Mouse (Mus musculus): ENCODE results near the gene Klhl33. TPM values are rescaled to one million over a fixed set of nuclear protein-coding genes. Genes with fewer than 3 reads are reported as not detected.

The Klhl33 gene
- polyA plus RNA-seq, 1 experiment from 2014 or later = 0.17 TPM

DNA sequence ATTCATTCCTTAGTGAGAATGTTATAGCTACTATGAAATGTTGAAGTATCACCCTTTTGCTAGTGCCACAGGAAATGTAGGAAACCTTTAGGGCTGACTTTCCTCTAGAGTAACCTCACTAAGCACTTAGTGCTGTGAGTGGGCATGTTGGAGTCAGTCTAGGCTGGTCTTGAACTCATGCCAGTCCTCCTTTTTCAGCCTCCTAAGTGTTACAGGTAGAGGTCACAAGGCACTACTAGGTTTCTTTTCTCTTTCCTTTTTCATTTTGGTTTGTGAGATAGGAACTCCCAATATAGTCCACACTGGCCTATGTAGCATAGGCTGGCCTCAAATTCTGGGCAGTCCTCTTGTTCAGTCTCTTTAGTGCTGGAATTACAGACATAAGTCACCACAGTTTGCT is 1.9 kb downstream of the Klhl33 start:
- 0 out of 2 replicates have a peak, but pooled peaks cover 2% of the 10 kb centered on the region for H3K27me3 ChIP-seq (ENCODE audit: control insufficient read depth, insufficient read depth, low read length)
- no peaks in the 10 kb centered on the region for H3K9me3 ChIP-seq (ENCODE audit: control insufficient read depth, low read length)
- H3K9ac ChIP-seq (ENCODE audit: low read length) = no peak overlapping the region
- no peak for DNase-seq (ENCODE audit: low spot score)
- no peak overlapping the region for H3K4me3 ChIP-seq (ENCODE audit: low read depth, low read length)
- H3K27ac ChIP-seq (ENCODE audit: low read depth, low read length) = no peak overlapping the region
- H3K4me1 ChIP-seq (ENCODE audit: control insufficient read depth, insufficient read depth, low read length) = peaks cover 5% of the 10 kb centered on the region; the same call in 1 of the 2 replicates
- no peak overlapping the region for H3K4me2 ChIP-seq (ENCODE audit: low read depth)
- ATAC-seq (ENCODE audit: insufficient read depth, low FRiP score, low TSS enrichment) = no peak
- no peaks in the 10 kb centered on the region for H3K36me3 ChIP-seq (ENCODE audit: control insufficient read depth, insufficient read depth, low read length)

DNA sequence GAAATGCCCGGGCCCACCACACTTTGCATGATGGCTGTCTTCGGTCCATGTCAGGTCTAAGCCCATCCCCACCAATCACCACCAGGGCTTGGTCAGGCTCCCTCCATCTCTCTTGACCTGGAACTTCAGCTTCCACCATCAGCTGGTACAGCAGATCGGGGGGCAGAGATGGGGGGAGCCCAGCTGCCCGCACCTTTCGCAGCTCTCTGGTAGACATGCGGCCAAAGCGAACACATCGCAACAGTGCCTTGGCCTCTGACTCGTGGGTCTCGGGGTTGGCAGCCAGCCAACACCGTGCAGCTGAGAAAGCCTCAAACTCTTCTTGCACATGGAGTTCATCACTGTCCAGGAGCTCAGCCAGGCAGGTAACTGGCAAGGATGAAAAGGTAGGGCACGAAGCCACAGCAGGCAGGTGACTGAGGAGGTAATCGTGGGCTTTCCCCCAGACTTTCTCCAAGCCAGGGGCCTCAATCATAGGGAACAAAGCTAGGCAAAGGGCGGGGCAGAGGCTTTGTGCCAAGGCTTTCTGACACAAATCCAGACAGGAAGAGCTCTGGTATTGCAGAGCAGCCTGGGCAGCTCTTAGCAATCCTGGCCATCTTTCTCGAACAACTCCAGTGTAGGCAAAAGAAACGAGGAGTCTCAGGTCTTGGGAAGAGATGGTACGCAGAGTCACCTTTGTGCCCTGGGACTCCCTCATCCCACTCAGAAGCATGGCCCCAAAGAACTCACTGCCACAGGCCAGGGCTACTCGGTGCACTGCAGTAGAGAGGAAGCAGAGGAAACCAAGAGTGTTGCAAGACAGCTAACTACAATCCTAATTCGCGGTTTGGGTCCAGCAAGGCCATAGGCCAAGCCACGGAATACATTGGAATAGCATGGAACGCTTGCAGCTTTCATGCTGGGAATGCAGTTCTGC is 4.5 kb downstream of the Klhl33 start:
- DNase-seq (ENCODE audit: low spot score) (no peak), ATAC-seq (ENCODE audit: insufficient read depth, low FRiP score, low TSS enrichment) (no peak)
- Histone ChIP-seq H3K36me3 (ENCODE audit: control insufficient read depth, insufficient read depth, low read length) (no peaks in the 10 kb centered on the region), H3K27me3 (ENCODE audit: control insufficient read depth, insufficient read depth, low read length) (0 out of 2 replicates have a peak, but pooled peaks cover 2% of the 10 kb centered on the region), H3K4me1 (ENCODE audit: control insufficient read depth, insufficient read depth, low read length) (peaks cover 5% of the 10 kb centered on the region; the same call in 1 of the 2 replicates), H3K9me3 (ENCODE audit: control insufficient read depth, low read length) (no peaks in the 10 kb centered on the region), H3K4me3 (ENCODE audit: low read depth, low read length) (no peak overlapping the region), H3K27ac (ENCODE audit: low read depth, low read length) (no peak overlapping the region), H3K4me2 (ENCODE audit: low read depth) (no peak overlapping the region), H3K9ac (ENCODE audit: low read length) (no peak overlapping the region)
- 91% methylated on average over 22 of the region's 22 CpGs for WGBS

DNA sequence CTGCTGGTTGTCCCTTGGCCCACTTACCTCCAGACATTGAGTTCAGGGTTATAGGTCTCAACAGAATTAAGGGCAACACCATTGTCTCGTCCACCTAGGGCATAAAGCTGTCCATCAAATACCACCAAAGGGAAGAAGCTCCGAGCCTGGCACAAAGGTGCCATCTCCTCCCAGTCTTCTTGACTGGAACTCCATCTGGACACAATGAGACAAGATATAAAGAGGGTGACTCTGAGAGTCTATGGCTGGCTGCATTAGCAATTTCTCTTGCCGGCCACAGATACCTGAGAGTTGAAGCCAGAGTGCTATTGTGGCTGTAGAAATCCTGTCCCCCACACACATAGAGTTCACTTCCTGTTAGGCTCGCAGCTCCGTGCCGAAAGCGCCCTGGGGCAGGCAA is 5.2 kb downstream of the Klhl33 start:
- Histone ChIP-seq H3K36me3 (ENCODE audit: control insufficient read depth, insufficient read depth, low read length) (no peaks in the 10 kb centered on the region), H3K9me3 (ENCODE audit: control insufficient read depth, low read length) (no peaks in the 10 kb centered on the region), H3K27me3 (ENCODE audit: control insufficient read depth, insufficient read depth, low read length) (0 out of 2 replicates have a peak, but pooled peaks cover 2% of the 10 kb centered on the region), H3K4me3 (ENCODE audit: low read depth, low read length) (no peak overlapping the region), H3K4me2 (ENCODE audit: low read depth) (no peak overlapping the region), H3K4me1 (ENCODE audit: control insufficient read depth, insufficient read depth, low read length) (peaks cover 5% of the 10 kb centered on the region; the same call in 1 of the 2 replicates), H3K27ac (ENCODE audit: low read depth, low read length) (no peak overlapping the region), H3K9ac (ENCODE audit: low read length) (no peak overlapping the region)
- no peak for DNase-seq (ENCODE audit: low spot score)
- no peak for ATAC-seq (ENCODE audit: insufficient read depth, low FRiP score, low TSS enrichment)
- 93% methylated on average over 7 of the region's 7 CpGs for WGBS

DNA sequence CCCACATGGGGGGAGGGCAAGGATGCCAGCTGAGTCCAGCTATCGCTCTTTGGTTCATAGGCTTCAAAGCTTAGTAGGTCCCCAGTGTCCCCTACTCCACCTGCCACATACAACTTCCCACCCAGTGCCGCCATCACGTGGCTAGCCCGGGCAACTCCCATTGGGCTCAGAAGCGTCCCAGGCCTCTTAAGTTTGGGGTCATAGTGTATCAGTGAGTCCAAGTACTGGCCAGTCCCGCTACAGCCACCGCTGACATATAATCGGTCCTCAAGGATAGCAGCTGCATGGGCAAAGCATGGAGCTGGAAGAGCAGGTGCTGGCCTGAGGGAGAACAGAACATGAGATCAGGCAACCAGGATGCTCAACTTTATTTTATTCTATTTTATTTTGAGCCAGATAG is 5.7 kb downstream of the Klhl33 start:
- 91% methylated on average over 8 of the region's 8 CpGs for WGBS
- Histone ChIP-seq H3K27ac (ENCODE audit: low read depth, low read length) (no peak overlapping the region), H3K36me3 (ENCODE audit: control insufficient read depth, insufficient read depth, low read length) (no peaks in the 10 kb centered on the region), H3K4me3 (ENCODE audit: low read depth, low read length) (no peak overlapping the region), H3K4me1 (ENCODE audit: control insufficient read depth, insufficient read depth, low read length) (peaks cover 3% of the 10 kb centered on the region; the same call in 1 of the 2 replicates), H3K27me3 (ENCODE audit: control insufficient read depth, insufficient read depth, low read length) (0 out of 2 replicates have a peak, but pooled peaks cover 2% of the 10 kb centered on the region), H3K4me2 (ENCODE audit: low read depth) (no peak overlapping the region), H3K9ac (ENCODE audit: low read length) (no peak overlapping the region), H3K9me3 (ENCODE audit: control insufficient read depth, low read length) (no peaks in the 10 kb centered on the region)
- ATAC-seq (ENCODE audit: insufficient read depth, low FRiP score, low TSS enrichment) = no peak
- no peak for DNase-seq (ENCODE audit: low spot score)

DNA sequence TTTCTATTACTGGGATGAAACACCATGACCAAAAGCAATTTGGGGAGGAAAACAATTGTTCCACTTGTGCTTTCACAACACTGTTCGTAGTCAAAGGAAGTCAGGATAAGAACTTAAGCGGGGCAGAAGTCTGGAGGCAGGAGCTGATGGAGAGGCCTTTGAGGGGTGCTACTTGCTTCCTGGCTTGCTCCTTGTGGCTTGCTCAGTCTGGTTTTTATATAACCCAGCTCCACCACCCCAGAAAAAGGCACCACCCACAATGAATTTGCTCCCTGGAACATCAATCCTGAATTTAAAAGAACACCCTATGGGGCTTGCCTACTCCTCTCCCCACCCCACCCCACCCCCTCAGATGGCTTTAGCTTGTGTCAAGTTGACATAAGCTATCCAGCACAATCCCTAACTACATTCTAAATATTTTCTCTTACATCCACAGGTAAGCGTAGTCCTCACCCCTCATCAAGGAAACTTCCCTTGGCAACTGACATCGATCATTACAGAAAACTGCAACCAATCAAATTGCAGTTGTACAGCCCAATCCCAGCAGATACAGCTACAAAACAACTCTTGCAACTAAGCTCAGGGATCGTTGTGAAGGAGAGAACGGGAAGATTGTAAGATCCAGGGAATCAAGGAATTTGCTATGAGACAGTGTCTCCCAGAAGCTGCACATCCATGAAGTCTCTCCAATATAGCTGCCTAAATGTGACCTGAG is 20.9 kb downstream of the Klhl33 start:
- Histone ChIP-seq H3K4me2 (ENCODE audit: low read depth) (no peak overlapping the region), H3K4me1 (ENCODE audit: control insufficient read depth, insufficient read depth, low read length) (no peaks in the 10 kb centered on the region), H3K36me3 (ENCODE audit: control insufficient read depth, insufficient read depth, low read length) (no peaks in the 10 kb centered on the region), H3K9ac (ENCODE audit: low read length) (no peak overlapping the region), H3K9me3 (ENCODE audit: control insufficient read depth, low read length) (no peaks in the 10 kb centered on the region), H3K27me3 (ENCODE audit: control insufficient read depth, insufficient read depth, low read length) (no peaks in the 10 kb centered on the region), H3K4me3 (ENCODE audit: low read depth, low read length) (no peak overlapping the region), H3K27ac (ENCODE audit: low read depth, low read length) (no peak overlapping the region)
- no peak for ATAC-seq (ENCODE audit: insufficient read depth, low FRiP score, low TSS enrichment)
- DNase-seq (ENCODE audit: low spot score) = no peak
- WGBS = 87% methylated on average over 6 of the region's 6 CpGs

DNA sequence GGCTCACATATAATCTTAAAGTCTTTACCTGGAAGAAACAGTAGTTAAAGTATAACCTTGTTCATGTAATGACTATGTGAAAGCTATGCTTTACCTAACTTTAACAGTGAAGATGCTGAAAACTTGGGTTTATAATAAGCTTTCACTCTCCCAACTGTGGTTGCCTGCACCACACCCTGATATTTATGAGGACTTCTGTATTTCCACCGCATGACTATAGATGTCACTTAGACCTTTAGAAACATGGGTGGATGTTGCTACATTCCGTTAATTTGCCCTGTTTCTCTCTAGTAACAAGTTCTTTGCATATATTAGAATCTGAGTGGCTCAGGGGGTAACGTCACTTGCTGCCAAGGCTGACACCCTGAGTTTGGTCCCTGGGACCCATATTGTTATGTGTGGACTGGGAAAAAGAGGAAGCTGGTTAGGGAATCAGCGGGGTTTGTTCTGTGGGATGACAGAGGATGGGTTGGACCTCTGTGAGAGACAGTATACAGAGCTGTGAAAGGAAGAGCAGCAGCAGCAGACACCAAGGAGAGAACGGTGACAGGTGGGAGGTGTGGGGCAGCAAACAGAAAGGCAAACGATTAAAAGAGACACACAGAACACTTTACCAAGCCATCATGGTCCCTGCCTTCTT is 21.6 kb downstream of the Klhl33 start:
- Histone ChIP-seq H3K9ac (ENCODE audit: low read length) (no peak overlapping the region), H3K27me3 (ENCODE audit: control insufficient read depth, insufficient read depth, low read length) (no peaks in the 10 kb centered on the region), H3K27ac (ENCODE audit: low read depth, low read length) (no peak overlapping the region), H3K36me3 (ENCODE audit: control insufficient read depth, insufficient read depth, low read length) (no peaks in the 10 kb centered on the region), H3K4me1 (ENCODE audit: control insufficient read depth, insufficient read depth, low read length) (no peaks in the 10 kb centered on the region), H3K4me2 (ENCODE audit: low read depth) (no peak overlapping the region), H3K4me3 (ENCODE audit: low read depth, low read length) (no peak overlapping the region), H3K9me3 (ENCODE audit: control insufficient read depth, low read length) (no peaks in the 10 kb centered on the region)
- WGBS = 81% methylated on average over 6 of the region's 6 CpGs
- DNase-seq (ENCODE audit: low spot score) (no peak), ATAC-seq (ENCODE audit: insufficient read depth, low FRiP score, low TSS enrichment) (no peak)

DNA sequence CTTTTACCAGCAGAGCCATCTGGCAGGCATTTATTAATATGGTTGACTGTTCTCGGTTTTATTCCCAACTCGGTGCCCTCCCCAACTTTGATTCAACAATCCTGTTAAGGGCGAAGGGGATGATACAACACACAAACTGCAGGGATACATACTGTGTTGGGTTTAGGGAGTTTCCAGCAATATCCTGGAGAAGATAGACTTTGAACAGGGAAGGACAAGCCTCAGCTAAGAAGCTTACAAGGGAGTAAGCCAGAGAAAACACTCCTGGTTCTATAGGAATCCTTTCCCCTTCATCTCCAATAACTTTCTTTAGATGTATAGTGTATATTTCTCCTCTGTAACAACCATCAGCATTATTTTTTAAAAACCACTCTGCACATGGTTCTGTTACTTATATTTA is 22.1 kb downstream of the Klhl33 start:
- WGBS = 93% methylated on average over 3 of the region's 3 CpGs
- DNase-seq (ENCODE audit: low spot score) = no peak
- Histone ChIP-seq H3K4me1 (ENCODE audit: control insufficient read depth, insufficient read depth, low read length) (no peaks in the 10 kb centered on the region), H3K4me2 (ENCODE audit: low read depth) (no peak overlapping the region), H3K27ac (ENCODE audit: low read depth, low read length) (no peak overlapping the region), H3K9ac (ENCODE audit: low read length) (no peak overlapping the region), H3K27me3 (ENCODE audit: control insufficient read depth, insufficient read depth, low read length) (no peaks in the 10 kb centered on the region), H3K36me3 (ENCODE audit: control insufficient read depth, insufficient read depth, low read length) (no peaks in the 10 kb centered on the region), H3K4me3 (ENCODE audit: low read depth, low read length) (no peak overlapping the region), H3K9me3 (ENCODE audit: control insufficient read depth, low read length) (no peaks in the 10 kb centered on the region)
- no peak for ATAC-seq (ENCODE audit: insufficient read depth, low FRiP score, low TSS enrichment)

DNA sequence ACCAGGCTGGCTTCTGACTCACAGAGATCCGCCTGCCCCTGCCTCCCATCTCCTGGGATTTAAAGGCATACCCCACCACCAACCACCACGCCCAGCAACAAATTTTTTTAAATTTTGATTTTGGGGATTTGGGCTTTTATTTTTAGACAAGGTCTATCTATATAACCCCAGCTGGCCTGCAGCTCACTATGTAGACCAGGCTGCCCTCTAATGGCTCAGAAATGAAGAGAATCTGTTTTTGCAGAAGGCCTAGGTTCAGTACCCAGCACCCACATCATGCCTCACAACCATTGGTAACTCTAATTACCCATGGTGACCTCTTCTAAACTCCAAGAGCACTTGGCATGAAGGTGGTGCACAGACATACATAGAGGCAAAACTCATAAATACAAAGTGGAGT is 26.0 kb downstream of the Klhl33 start:
- Histone ChIP-seq H3K9me3 (ENCODE audit: control insufficient read depth, low read length) (no peaks in the 10 kb centered on the region), H3K27ac (ENCODE audit: low read depth, low read length) (no peak overlapping the region), H3K4me2 (ENCODE audit: low read depth) (no peak overlapping the region), H3K4me1 (ENCODE audit: control insufficient read depth, insufficient read depth, low read length) (no peaks in the 10 kb centered on the region), H3K9ac (ENCODE audit: low read length) (no peak overlapping the region), H3K4me3 (ENCODE audit: low read depth, low read length) (no peak overlapping the region), H3K27me3 (ENCODE audit: control insufficient read depth, insufficient read depth, low read length) (no peaks in the 10 kb centered on the region), H3K36me3 (ENCODE audit: control insufficient read depth, insufficient read depth, low read length) (no peaks in the 10 kb centered on the region)
- ATAC-seq (ENCODE audit: insufficient read depth, low FRiP score, low TSS enrichment) (no peak), DNase-seq (ENCODE audit: low spot score) (no peak)
- WGBS = 88% methylated on average over 2 of the region's 2 CpGs
